Mouse (Mus musculus) brain, embryonic 14.5 days (tissue): ENCODE data around the gene Plxdc1.

ENCODE experiments used
- CTCF ChIP-seq: fragments of 200-500 bp; IDR thresholded peaks from 2 replicates; pipeline ENCODE4 v1.5.1; 2012; ENCODE audit warnings: inconsistent platforms, mild to moderate bottlenecking, moderate library complexity, borderline replicate concordance; ENCODE audit not compliant: insufficient read depth, insufficient read length; ENCODE audit errors: extremely low read depth
- POLR2A ChIP-seq: fragments of 200-500 bp; IDR thresholded peaks from 2 replicates; pipeline ENCODE4 v1.6.1; 2012; ENCODE audit warnings: mild to moderate bottlenecking, inconsistent platforms, borderline replicate concordance; ENCODE audit not compliant: poor library complexity, insufficient read depth, insufficient read length, severe bottlenecking; ENCODE audit errors: extremely low read depth

GRCm38 (mm10) chr11:98003171-98003671 lies 17.0 kb upstream of the Plxdc1 start:
- no peak for TF ChIP-seq CTCF
- no peak for TF ChIP-seq POLR2A
